Mouse (Mus musculus): ENCODE results near the gene Gm5565. TPM values are rescaled to one million over a fixed set of nuclear protein-coding genes. Genes with fewer than 3 reads are reported as not detected.
A peak's percentile ranks its signal among the peaks of the same experiment; 100 is the strongest.
"Not testable (repeated sequence)": the region's sequence is repeated elsewhere in the genome, so short reads cannot be mapped to it uniquely, and the experiment has no call there.

The Gm5565 gene
- polyA plus RNA-seq, 1 experiment from 2014 or later, result not detected

DNA sequence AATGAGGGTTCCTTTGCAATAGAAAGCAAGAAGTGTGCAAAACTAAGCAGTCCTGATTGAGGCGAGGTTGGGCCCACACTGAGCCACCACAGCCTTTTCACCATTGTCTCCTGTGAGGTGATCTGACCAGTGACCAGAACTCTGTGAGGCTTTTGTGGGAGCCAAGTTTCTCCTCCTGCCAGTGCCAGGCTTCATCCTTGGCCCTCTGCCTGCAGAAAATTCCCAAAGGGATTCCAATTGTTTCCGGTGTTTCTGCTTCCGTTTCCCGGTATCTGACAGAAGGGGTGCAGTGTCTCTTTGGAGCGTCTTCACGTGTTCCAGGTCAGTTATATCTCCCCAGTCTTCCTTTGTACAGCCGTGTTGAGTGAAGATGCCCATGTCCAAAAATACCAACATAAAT lies 28.4 kb upstream of the Gm5565 start:
- Histone ChIP-seq H3K4me3 (replicated peaks; ENCODE audit: low read length) (no peak overlapping the region), H3K27ac (no peak overlapping the region), H3K9ac (no peak overlapping the region), H3K9me3 (ENCODE audit: control insufficient read depth, low read length) (0 out of 2 replicates have a peak, but pooled peaks cover 3% of the 10 kb centered on the region), H3K27me3 (ENCODE audit: control insufficient read depth, insufficient read depth, low read length) (no peaks in the 10 kb centered on the region), H3K4me1 (replicated peaks; ENCODE audit: control insufficient read depth, insufficient read depth, low read length) (no peaks in the 10 kb centered on the region), H3K4me2 (replicated peaks) (no peak overlapping the region), H3K36me3 (replicated peaks; ENCODE audit: control insufficient read depth, insufficient read depth) (no peaks in the 10 kb centered on the region)
- ATAC-seq (ENCODE audit: low FRiP score) (no peak), DNase-seq (ENCODE audit: low spot score) (no peak)
- 82% methylated on average over 7 of the region's 7 CpGs for WGBS

DNA sequence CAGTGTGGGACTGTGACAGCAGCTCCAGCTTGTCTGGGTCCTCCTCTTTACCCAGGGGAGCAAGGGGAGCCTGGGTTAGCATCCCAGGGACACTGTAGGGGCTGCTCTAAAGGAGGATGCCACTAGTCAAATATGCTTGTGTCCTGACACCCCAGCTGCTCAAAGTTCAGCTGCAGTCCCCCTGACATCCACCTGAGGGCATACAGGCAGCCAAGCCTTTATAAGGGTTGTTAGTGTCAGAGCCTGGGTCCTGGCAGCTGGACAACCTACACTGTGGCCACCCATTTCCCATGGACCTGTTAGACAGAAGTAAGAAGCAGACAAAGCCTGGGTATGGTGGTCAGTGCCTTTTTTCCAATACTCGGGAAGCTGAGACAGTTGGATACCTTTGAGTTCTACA lies 27.8 kb upstream of the Gm5565 start:
- Histone ChIP-seq H3K4me1 (replicated peaks; ENCODE audit: control insufficient read depth, insufficient read depth, low read length) (no peaks in the 10 kb centered on the region), H3K27ac (no peak overlapping the region), H3K9ac (no peak overlapping the region), H3K9me3 (ENCODE audit: control insufficient read depth, low read length) (no peaks in the 10 kb centered on the region), H3K36me3 (replicated peaks; ENCODE audit: control insufficient read depth, insufficient read depth) (no peaks in the 10 kb centered on the region), H3K4me3 (replicated peaks; ENCODE audit: low read length) (no peak overlapping the region), H3K4me2 (replicated peaks) (no peak overlapping the region), H3K27me3 (ENCODE audit: control insufficient read depth, insufficient read depth, low read length) (no peaks in the 10 kb centered on the region)
- 91% methylated on average over 1 of the region's 1 CpGs for WGBS
- DNase-seq (ENCODE audit: low spot score), result no peak
- ATAC-seq (ENCODE audit: low FRiP score), result no peak

GRCm38 (mm10) chr5:146187441-146187840 lies 27.1 kb upstream of the Gm5565 start:
- H3K9me3 ChIP-seq (ENCODE audit: control insufficient read depth, low read length); ATAC-seq (ENCODE audit: low FRiP score); H3K9ac ChIP-seq; H3K27ac ChIP-seq; H3K4me1 ChIP-seq (replicated peaks; ENCODE audit: control insufficient read depth, insufficient read depth, low read length); H3K4me2 ChIP-seq (replicated peaks); H3K36me3 ChIP-seq (replicated peaks; ENCODE audit: control insufficient read depth, insufficient read depth); H3K27me3 ChIP-seq (ENCODE audit: control insufficient read depth, insufficient read depth, low read length); H3K4me3 ChIP-seq (replicated peaks; ENCODE audit: low read length): not testable (repeated sequence)
- WGBS, result 30% methylated on average over 5 of the region's 5 CpGs
- DNase-seq (ENCODE audit: low spot score), result peak; percentile 57

GRCm38 (mm10) chr5:146185204-146185603 lies 24.9 kb upstream of the Gm5565 start, which contains the start of gene 1700001J03Rik:
1700001J03Rik (minus strand) TSS chr5:146185304.
- not testable (repeated sequence) for H3K9ac ChIP-seq; H3K36me3 ChIP-seq (replicated peaks; ENCODE audit: control insufficient read depth, insufficient read depth); H3K4me3 ChIP-seq (replicated peaks; ENCODE audit: low read length); DNase-seq (ENCODE audit: low spot score); ATAC-seq (ENCODE audit: low FRiP score); H3K27me3 ChIP-seq (ENCODE audit: control insufficient read depth, insufficient read depth, low read length); H3K27ac ChIP-seq; H3K9me3 ChIP-seq (ENCODE audit: control insufficient read depth, low read length); H3K4me1 ChIP-seq (replicated peaks; ENCODE audit: control insufficient read depth, insufficient read depth, low read length); H3K4me2 ChIP-seq (replicated peaks)
- 78% methylated on average over 4 of the region's 4 CpGs for WGBS

GRCm38 (mm10) chr5:146172744-146173143 lies 12.4 kb upstream of the Gm5565 start:
- not testable (repeated sequence) for H3K4me2 ChIP-seq (replicated peaks); H3K27ac ChIP-seq; H3K27me3 ChIP-seq (ENCODE audit: control insufficient read depth, insufficient read depth, low read length); H3K36me3 ChIP-seq (replicated peaks; ENCODE audit: control insufficient read depth, insufficient read depth); H3K4me3 ChIP-seq (replicated peaks; ENCODE audit: low read length); ATAC-seq (ENCODE audit: low FRiP score); H3K4me1 ChIP-seq (replicated peaks; ENCODE audit: control insufficient read depth, insufficient read depth, low read length); H3K9ac ChIP-seq; H3K9me3 ChIP-seq (ENCODE audit: control insufficient read depth, low read length); DNase-seq (ENCODE audit: low spot score)
- 65% methylated on average over 4 of the region's 4 CpGs for WGBS

DNA sequence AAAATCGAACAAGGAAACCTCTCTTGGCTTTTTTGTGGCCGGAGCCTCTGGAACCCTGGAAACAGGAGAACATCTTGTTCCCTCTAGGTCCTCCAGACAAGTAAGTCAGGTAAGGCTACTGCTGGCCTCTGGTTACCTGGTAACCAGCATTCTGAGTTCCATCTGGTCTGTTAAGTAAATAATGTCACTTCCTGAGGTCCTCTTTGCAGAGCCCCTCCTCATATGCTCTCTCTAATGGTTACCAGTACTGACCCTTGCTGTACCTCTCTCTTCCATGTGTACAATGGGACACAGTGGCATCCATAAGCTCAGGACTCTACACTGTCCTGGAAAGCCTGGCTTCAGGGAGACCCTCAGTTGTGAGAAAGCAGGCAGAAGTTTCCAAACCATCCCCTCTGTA lies 10.3 kb upstream of the Gm5565 start, which contains the start of gene Gm6309:
Gm6309 (minus strand) TSS at position 101 of the 400 bp plus-strand sequence.
- not testable (repeated sequence) for H3K36me3 ChIP-seq (replicated peaks; ENCODE audit: control insufficient read depth, insufficient read depth); H3K4me3 ChIP-seq (replicated peaks; ENCODE audit: low read length); ATAC-seq (ENCODE audit: low FRiP score); H3K27ac ChIP-seq; H3K9ac ChIP-seq; H3K4me1 ChIP-seq (replicated peaks; ENCODE audit: control insufficient read depth, insufficient read depth, low read length); H3K9me3 ChIP-seq (ENCODE audit: control insufficient read depth, low read length); H3K27me3 ChIP-seq (ENCODE audit: control insufficient read depth, insufficient read depth, low read length); H3K4me2 ChIP-seq (replicated peaks); DNase-seq (ENCODE audit: low spot score)
- WGBS, result 76% methylated on average over 2 of the region's 2 CpGs

GRCm38 (mm10) chr5:146158326-146158725 lies 2.0 kb downstream of the Gm5565 start:
- H3K36me3 ChIP-seq (replicated peaks; ENCODE audit: control insufficient read depth, insufficient read depth); H3K4me3 ChIP-seq (replicated peaks; ENCODE audit: low read length); H3K27me3 ChIP-seq (ENCODE audit: control insufficient read depth, insufficient read depth, low read length); H3K9ac ChIP-seq; H3K4me1 ChIP-seq (replicated peaks; ENCODE audit: control insufficient read depth, insufficient read depth, low read length); H3K4me2 ChIP-seq (replicated peaks); ATAC-seq (ENCODE audit: low FRiP score); H3K9me3 ChIP-seq (ENCODE audit: control insufficient read depth, low read length); H3K27ac ChIP-seq; DNase-seq (ENCODE audit: low spot score): not testable (repeated sequence)
- 81% methylated on average over 4 of the region's 4 CpGs for WGBS

GRCm38 (mm10) chr5:146150454-146150853 lies 9.9 kb downstream of the Gm5565 start:
- Histone ChIP-seq H3K9ac (no peak overlapping the region), H3K36me3 (replicated peaks; ENCODE audit: control insufficient read depth, insufficient read depth) (no peaks in the 10 kb centered on the region), H3K9me3 (ENCODE audit: control insufficient read depth, low read length) (0 out of 2 replicates have a peak, but pooled peaks cover 4% of the 10 kb centered on the region), H3K4me3 (replicated peaks; ENCODE audit: low read length) (no peak overlapping the region), H3K27ac (no peak overlapping the region), H3K27me3 (ENCODE audit: control insufficient read depth, insufficient read depth, low read length) (no peaks in the 10 kb centered on the region), H3K4me1 (replicated peaks; ENCODE audit: control insufficient read depth, insufficient read depth, low read length) (no peaks in the 10 kb centered on the region), H3K4me2 (replicated peaks) (no peak overlapping the region)
- DNase-seq (ENCODE audit: low spot score) (no peak), ATAC-seq (ENCODE audit: low FRiP score) (no peak)
- 80% methylated on average over 3 of the region's 3 CpGs for WGBS

GRCm38 (mm10) chr5:146147903-146148302 lies 12.4 kb downstream of the Gm5565 start:
- no peaks in the 10 kb centered on the region for H3K4me1 ChIP-seq (replicated peaks; ENCODE audit: control insufficient read depth, insufficient read depth, low read length)

More at GRCm38 (mm10) chr5:146147903-146148302, 12.4 kb downstream of the Gm5565 start:
- Histone ChIP-seq H3K27ac (no peak overlapping the region), H3K9ac (no peak overlapping the region), H3K36me3 (replicated peaks; ENCODE audit: control insufficient read depth, insufficient read depth) (no peaks in the 10 kb centered on the region), H3K27me3 (ENCODE audit: control insufficient read depth, insufficient read depth, low read length) (no peaks in the 10 kb centered on the region), H3K9me3 (ENCODE audit: control insufficient read depth, low read length) (0 out of 2 replicates have a peak, but pooled peaks cover 4% of the 10 kb centered on the region), H3K4me3 (replicated peaks; ENCODE audit: low read length) (no peak overlapping the region), H3K4me2 (replicated peaks) (no peak overlapping the region)
- DNase-seq (ENCODE audit: low spot score), result peak; percentile 36
- 41% methylated on average over 2 of the region's 2 CpGs for WGBS
- no peak for ATAC-seq (ENCODE audit: low FRiP score)

Data from hindbrain, embryonic 14.5 days (tissue).